Comparison of ENCODE assay signal across 14 mouse cellular contexts in the genomic region with DNA sequence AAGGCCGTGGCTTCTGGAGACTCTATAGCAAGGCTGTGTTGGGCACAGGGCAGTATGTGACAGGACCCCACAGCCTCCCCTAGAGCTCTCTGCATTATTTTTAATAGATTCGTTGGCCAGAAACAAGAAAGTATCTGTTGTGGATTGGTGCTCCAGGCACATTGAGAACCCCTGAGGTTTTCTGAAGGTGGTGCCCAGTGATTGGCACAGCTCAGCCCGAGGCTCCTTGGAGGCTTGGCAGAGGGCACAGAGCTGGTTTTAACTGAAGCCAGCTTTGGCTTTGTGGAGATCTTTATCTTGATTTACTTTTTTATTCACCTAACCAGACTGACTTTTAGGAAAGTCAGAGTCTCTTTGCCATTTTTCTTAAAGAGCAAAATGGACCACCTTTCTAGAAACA. TPM values are rescaled to one million over a fixed set of nuclear protein-coding genes. Genes with fewer than 3 reads are reported as not detected.
DNase-seq lines count a peak whose midpoint lies in the region; TF ChIP-seq lines count a peak whose summit lies in the region.
"Had no signal": no experiment of that assay in that cellular context is flagged by ENCODE, and none has a peak within 500 bp of the region (broad histone marks: within the 10 kb centered on the region; RNA-seq: fewer than 3 reads in every experiment).

No protein-coding gene starts in this region.

- H3K27ac ChIP-seq in heart, adult 2 months, result peak overlapping the region; percentile 0; the same call in 1 of the 2 replicates
- peak overlapping the region; percentile 6; the same call in 1 of the 2 replicates for H3K27ac ChIP-seq in brown adipose tissue, adult 24 weeks (replicated peaks; ENCODE audit: low read depth, low read length)
- H3K27ac ChIP-seq: forebrain, embryonic 10.5 days; heart, embryonic 13.5 days; hindbrain, embryonic 12.5 days had no signal

- H3K4me3 ChIP-seq in heart, adult 2 months, result no peak overlapping the region
- no peak overlapping the region for H3K4me3 ChIP-seq in brown adipose tissue, adult 24 weeks (ENCODE audit: insufficient read depth, low read depth, low read length)
- H3K4me3 ChIP-seq: erythroblast, embryonic 14.5 days; forebrain, embryonic 10.5 days; heart, embryonic 13.5 days; hindbrain, embryonic 12.5 days had no signal

- intact Hi-C loops in heart, adult 2 months (cut with DNase I), result no loop called here

- no peaks in the 10 kb centered on the region; the same call in 1 of the 2 replicates for H3K36me3 ChIP-seq in heart, adult 2 months (ENCODE audit: control insufficient read depth, insufficient read depth, low read length)
- H3K36me3 ChIP-seq: forebrain, embryonic 10.5 days; hindbrain, embryonic 12.5 days had no signal

- no peak for TF ChIP-seq CTCF in heart, adult 2 months (IDR thresholded peaks at IDR 0.05)

- no peaks in the 10 kb centered on the region for H3K79me2 ChIP-seq in heart, adult 2 months (replicated peaks; ENCODE audit: control insufficient read depth, insufficient read depth, low read length)

- TF ChIP-seq POLR2A in heart, adult 2 months (IDR thresholded peaks at IDR 0.05; ENCODE audit: insufficient read depth, low read depth, low read length), result no peak

- TF ChIP-seq EP300 in heart, adult 2 months (IDR thresholded peaks at IDR 0.05; ENCODE audit: insufficient read depth, low read depth, low read length), result no peak

- peak; percentile 32 for DNase-seq in cerebellum, adult 9-10 months
- no peak for DNase-seq in cerebellum, adult 8-10 months
- no peak for DNase-seq in heart, adult 2 months
- no peak for DNase-seq in heart, adult 8-10 months (ENCODE audit: low spot score)
- DNase-seq in cerebellum, postnatal 14 days, result peak; percentile 40 to 57
- DNase-seq in urinary bladder, postnatal 25 days (ENCODE audit: low spot score), result no peak
- DNase-seq: heart, postnatal 4 days had no signal

- H3K9ac ChIP-seq in heart, adult 2 months (ENCODE audit: low read depth, low read length), result no peak overlapping the region
- H3K9ac ChIP-seq: heart, embryonic 13.5 days; hindbrain, embryonic 12.5 days had no signal

- no peaks in the 10 kb centered on the region for H3K27me3 ChIP-seq in heart, adult 2 months (ENCODE audit: control insufficient read depth, insufficient read depth, low read length)
- H3K27me3 ChIP-seq: CH12.LX; heart, embryonic 13.5 days; hindbrain, embryonic 12.5 days; Patski had no signal

- WGBS in heart, adult 2 months, result 75% methylated on average over 3 of the region's 3 CpGs

- H3K4me1 ChIP-seq in heart, adult 2 months (ENCODE audit: control insufficient read depth, insufficient read depth, low read length), result peaks cover 3% of the 10 kb centered on the region; the same call in 1 of the 2 replicates
- H3K4me1 ChIP-seq in brown adipose tissue, adult 24 weeks (ENCODE audit: control insufficient read depth, insufficient read depth, insufficient read length, low read length), result peaks cover 3% of the 10 kb centered on the region; the same call in 1 of the 2 replicates
- H3K4me1 ChIP-seq: forebrain, embryonic 10.5 days; heart, embryonic 13.5 days; hindbrain, embryonic 12.5 days had no signal

RNA-seq across cellular contexts. Expression of a gene that starts 38.6 kb away (rescaled TPM):
- total RNA-seq in heart, adult 2 months (2021), result 100 to 1,000 TPM; 774 to 911 TPM
- 330 and 577 TPM in 2 replicates for polyA plus RNA-seq in heart, adult 2 months (2012; rRNA removed)
- total RNA-seq in heart, adult 8-10 months (2022), result 100 to 1,000 TPM; 930 to 978 (median 952) TPM
- polyA plus RNA-seq in brown adipose tissue, adult 24 weeks (2012; ENCODE audit: insufficient read depth, insufficient read length, missing spikeins), result 734 and 1,073 TPM in 2 replicates

RNA-seq across cellular contexts. Expression of a gene that starts 42.4 kb away (rescaled TPM):
- under 1 TPM; 0.30 to 0.73 TPM for total RNA-seq in heart, adult 2 months (2021)
- polyA plus RNA-seq in heart, adult 2 months (2012; rRNA removed), result 0.21 and 0.50 TPM in 2 replicates
- total RNA-seq in heart, adult 8-10 months (2022), result 1 to 10 TPM in 2 of 4 experiments, under 1 TPM in 2; 0.65 to 1.1 (median 0.96) TPM
- not detected in 2 replicates for polyA plus RNA-seq in brown adipose tissue, adult 24 weeks (2012; ENCODE audit: insufficient read depth, insufficient read length, missing spikeins)

Comparison
In these comparisons a context has a peak if more than half of its experiments do, and no peak if none do; other contexts are left out.
1. DNase-seq: peak in cerebellum, adult 9-10 months (single experiment) and cerebellum, postnatal 14 days (2 of 2); none in cerebellum, adult 8-10 months (single experiment), heart, adult 2 months (0 of 2), heart, adult 8-10 months (single experiment) and urinary bladder, postnatal 25 days (single experiment).